Mouse (Mus musculus) kidney, adult 2 months (tissue): ENCODE results near the gene Bmf. TPM values are rescaled to one million over a fixed set of nuclear protein-coding genes. Genes with fewer than 3 reads are reported as not detected.
A peak's percentile ranks its signal among the peaks of the same experiment; 100 is the strongest.

Experiments used
- DNase-seq: peaks from one replicate; pipeline ENCODE4 v3.0.0; 2021
- H3K27ac ChIP-seq: fragments of 200-500 bp; 2 replicates; pipeline ENCODE4 v1.5.1; 2012; ENCODE audit warnings: low read depth, low read length, control low read depth, inconsistent platforms; ENCODE audit not compliant: insufficient read depth
- H3K27me3 ChIP-seq: fragments of 200-500 bp; replicated peaks from 2 replicates; pipeline ENCODE4 v1.6.1; 2012; ENCODE audit warnings: mild to moderate bottlenecking, moderate library complexity, low read length, inconsistent platforms; ENCODE audit not compliant: control insufficient read depth, insufficient read depth
- H3K36me3 ChIP-seq: fragments of 200-500 bp; 2 replicates; pipeline ENCODE4 v1.6.1; 2012; ENCODE audit warnings: mild to moderate bottlenecking, moderate library complexity, low read length, inconsistent platforms; ENCODE audit not compliant: control insufficient read depth, insufficient read depth
- H3K4me1 ChIP-seq: fragments of 200-500 bp; 2 replicates; pipeline ENCODE4 v1.6.1; 2011; ENCODE audit warnings: low read length; ENCODE audit not compliant: control insufficient read depth, insufficient read depth
- H3K4me3 ChIP-seq: fragments of 200-500 bp; 2 replicates; pipeline ENCODE4 v1.5.1; 2011; ENCODE audit warnings: mild to moderate bottlenecking, low read depth, low read length, control low read depth; ENCODE audit not compliant: insufficient read depth
- CTCF ChIP-seq: fragments of 200-500 bp; conservative IDR thresholded peaks from 2 replicates; pipeline ENCODE4 v1.5.1; 2011; ENCODE audit warnings: low read depth, mild to moderate bottlenecking, control low read depth, low read length, moderate library complexity, mixed read lengths; ENCODE audit not compliant: insufficient read depth, insufficient read length
- POLR2A ChIP-seq: fragments of 200-500 bp; IDR thresholded peaks from one replicate; pipeline ENCODE4 v1.6.1; 2011; ENCODE audit warnings: low read depth, low read length, control low read depth
- WGBS: fragments of 180-500 bp; shearing (Covaris S2); methylation state at CpG from one replicate; pipeline ENCODE4 v1.1.7; 2018; 5-methylcytosine and 5-hydroxymethylcytosine counted together
- polyA plus RNA-seq: library from polyadenylated mRNA; depleted of rRNA; stranded (reverse); fragments of >200 nt; gene quantifications from 2 replicates; pipeline ENCODE4 v1.2.3, GENCODE M21; 2012

The Bmf gene
- polyA plus RNA-seq, 1 experiment = 10.5 TPM

DNA sequence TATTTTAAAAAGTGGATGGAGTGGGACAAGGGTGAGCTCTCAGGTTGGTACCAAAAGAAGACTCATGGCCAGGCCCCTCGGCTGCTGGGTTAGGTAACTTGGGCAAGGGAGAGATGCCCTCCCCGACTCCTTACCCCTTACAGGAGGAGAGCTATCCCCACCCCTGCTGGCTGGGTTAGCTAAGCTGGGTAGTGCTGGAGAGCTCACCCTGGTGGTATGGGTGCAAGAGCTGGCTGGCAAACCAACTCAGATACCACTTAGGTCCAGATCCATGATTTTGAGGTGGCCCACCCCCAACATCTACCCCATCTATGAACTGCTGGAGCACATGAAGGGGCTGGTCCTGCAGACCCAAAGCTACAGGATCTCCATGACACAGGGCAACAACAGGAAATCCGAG is 24.7 kb downstream of the Bmf start:
- Histone ChIP-seq H3K4me1 (peaks cover 23% of the 10 kb centered on the region), H3K27ac (no peak overlapping the region), H3K27me3 (no peaks in the 10 kb centered on the region), H3K36me3 (no peaks in the 10 kb centered on the region), H3K4me3 (no peak overlapping the region)
- WGBS = 98% methylated on average over 3 of the region's 3 CpGs
- TF ChIP-seq CTCF (no peak), POLR2A (no peak)
- DNase-seq = no peak

DNA sequence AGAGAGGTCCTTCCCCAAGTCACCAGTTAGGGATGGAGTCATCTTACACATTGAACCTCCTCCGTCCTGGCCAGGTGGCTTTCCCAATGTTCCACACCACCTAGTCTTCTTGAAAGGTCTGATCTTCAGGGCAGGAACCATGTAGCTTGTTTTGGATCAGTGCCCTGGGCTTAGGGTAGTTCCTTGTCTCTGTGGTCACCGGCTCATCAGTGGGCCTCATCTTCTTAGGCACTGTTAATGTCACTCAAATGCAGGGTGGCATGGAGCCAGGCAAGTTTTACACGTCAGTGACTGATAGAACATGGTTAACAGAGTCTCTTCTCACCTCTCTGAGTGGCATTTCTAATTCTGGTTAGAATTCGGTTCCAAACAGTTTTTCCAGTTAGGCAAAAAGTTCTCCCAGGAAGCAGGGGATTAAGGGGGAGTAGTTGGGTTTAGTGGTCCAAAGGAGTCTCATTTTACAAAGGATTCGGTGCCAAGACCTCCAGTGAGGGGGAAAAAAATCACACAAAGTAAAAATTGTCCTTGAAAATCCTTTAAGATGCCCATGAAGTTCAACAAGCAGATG is 26.2 kb downstream of the Bmf start:
- no peaks in the 10 kb centered on the region for H3K36me3 ChIP-seq
- TF ChIP-seq CTCF (no peak), POLR2A (no peak)
- peaks cover 25% of the 10 kb centered on the region for H3K4me1 ChIP-seq
- DNase-seq = peak; percentile 35
- H3K27ac ChIP-seq = no peak overlapping the region
- H3K27me3 ChIP-seq = no peaks in the 10 kb centered on the region
- WGBS = 45% methylated on average over 5 of the region's 5 CpGs
- no peak overlapping the region for H3K4me3 ChIP-seq

DNA sequence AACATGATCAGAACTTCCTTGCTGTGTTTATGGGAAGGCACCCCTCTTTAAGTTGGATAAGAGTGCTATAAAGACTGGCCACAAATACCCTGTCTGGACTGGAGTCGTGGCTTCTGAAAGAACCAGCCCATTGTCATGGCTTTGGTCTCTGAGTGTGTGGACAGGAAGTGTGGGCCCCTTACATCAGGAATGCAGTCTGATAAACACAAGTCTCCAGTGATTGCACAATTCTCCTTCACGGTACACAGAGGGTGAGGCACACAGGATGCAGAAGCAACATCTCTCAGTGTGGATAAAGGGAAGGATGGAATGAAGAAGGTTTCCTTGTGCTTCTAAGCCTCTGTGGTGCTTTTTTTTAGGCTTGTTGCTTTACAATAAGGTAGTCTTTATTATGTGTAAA is 27.2 kb downstream of the Bmf start:
- no peak overlapping the region for H3K27ac ChIP-seq
- H3K4me1 ChIP-seq = peaks cover 25% of the 10 kb centered on the region
- no peak overlapping the region for H3K4me3 ChIP-seq
- TF ChIP-seq POLR2A = no peak
- no peak for TF ChIP-seq CTCF
- no peaks in the 10 kb centered on the region for H3K27me3 ChIP-seq
- WGBS = 25% methylated on average over 2 of the region's 2 CpGs
- peak; percentile 33 for DNase-seq
- no peaks in the 10 kb centered on the region for H3K36me3 ChIP-seq

DNA sequence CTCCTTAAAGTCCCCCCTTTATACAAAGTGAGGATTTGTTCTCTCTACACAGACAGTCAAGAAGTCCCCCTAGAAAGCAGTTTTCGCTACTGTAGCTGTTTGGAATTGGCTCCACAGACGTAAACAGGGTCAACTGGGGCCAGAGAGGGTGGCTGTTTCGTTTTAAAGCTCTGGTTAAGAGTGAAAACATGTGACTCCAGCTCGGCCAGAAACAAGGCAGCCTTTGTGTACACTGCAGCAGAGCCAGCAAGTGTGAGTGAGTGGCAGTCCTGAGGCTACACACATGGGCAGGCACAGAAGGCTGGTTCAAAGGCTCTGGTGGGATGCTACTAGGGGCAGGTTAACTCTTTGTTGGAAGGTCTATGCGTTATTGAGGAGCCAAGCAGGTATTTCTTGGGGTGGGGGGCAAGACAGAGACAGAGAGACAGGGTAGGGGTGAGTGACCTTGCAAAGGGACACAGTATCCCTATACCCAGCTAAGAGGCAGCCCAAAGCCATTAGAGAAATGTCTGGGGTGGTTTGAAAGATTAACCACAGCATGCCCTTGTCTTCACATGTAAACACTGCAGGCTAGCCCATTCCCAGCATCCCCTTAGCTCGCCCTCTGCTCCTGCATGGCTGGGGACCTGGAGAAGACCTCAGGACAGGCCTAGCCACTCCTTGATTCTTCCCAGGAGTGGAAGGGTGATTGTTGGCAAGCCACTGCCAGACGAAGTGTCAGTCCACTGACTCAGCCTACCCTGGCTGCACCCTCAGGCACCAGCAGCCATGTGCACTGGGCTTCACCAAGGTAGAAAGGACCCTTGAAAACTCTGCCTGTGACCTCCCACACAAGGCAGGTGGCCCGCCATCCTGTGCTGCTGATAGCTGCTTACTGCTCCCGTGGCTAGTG is 29.2 kb downstream of the Bmf start:
- H3K27ac ChIP-seq = peak overlapping the region; percentile 46
- peaks cover 25% of the 10 kb centered on the region for H3K4me1 ChIP-seq
- TF ChIP-seq POLR2A = no peak
- TF ChIP-seq CTCF = no peak
- WGBS = 41% methylated on average over 9 of the region's 9 CpGs
- no peaks in the 10 kb centered on the region for H3K27me3 ChIP-seq
- peak; percentile 86 for DNase-seq
- no peak overlapping the region for H3K4me3 ChIP-seq
- no peaks in the 10 kb centered on the region for H3K36me3 ChIP-seq

DNA sequence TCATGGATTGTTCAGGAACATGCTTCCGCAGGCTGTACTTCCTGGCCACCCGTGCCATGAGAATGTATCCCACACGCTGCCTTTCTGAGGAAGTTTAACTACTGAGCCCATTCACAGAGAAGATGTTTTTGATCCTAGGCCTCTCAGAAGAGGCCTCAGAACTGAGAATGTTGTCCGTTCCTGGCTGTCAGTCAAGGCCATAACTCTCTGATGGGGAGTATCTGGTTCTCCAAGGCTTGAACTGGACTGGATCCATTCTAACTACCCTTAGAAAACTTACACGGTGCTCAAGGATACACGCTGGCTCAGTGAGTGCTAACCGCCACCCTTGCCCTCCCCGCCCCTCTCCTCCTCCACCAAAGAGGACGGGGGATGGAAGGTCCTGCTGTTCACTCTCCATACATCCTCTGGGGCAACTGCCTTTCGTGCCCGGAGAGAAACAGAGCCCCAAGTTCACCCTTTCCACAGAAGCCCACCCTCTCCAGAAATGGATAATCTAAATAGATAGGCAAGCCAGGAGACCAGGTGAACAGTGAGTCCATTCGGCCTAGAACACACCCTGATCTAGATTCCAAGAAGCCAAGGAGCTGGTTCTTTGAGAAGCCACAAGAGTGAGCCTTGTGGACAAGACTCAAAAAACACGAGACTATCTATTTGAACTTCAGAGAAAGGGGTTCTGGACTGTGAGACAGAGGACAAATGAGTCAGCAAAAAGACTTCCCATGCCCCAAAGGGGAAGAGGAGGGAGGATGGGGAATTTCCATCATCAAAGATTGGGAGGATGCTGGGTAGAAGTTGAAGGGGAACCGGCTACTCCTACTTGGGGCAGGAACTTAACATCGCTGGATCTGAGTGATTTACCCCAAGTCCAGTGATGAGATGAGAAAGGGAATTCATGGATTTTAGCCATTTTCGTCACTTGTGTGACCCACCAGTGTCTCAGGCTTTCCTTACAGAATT is 36.8 kb downstream of the Bmf start:
- Histone ChIP-seq H3K4me1 (peaks cover 11% of the 10 kb centered on the region), H3K27ac (peak overlapping the region; percentile 7), H3K4me3 (no peak overlapping the region), H3K36me3 (no peaks in the 10 kb centered on the region), H3K27me3 (no peaks in the 10 kb centered on the region)
- peak; percentile 32 for DNase-seq
- TF ChIP-seq CTCF = no peak
- no peak for TF ChIP-seq POLR2A
- 79% methylated on average over 16 of the region's 16 CpGs for WGBS

DNA sequence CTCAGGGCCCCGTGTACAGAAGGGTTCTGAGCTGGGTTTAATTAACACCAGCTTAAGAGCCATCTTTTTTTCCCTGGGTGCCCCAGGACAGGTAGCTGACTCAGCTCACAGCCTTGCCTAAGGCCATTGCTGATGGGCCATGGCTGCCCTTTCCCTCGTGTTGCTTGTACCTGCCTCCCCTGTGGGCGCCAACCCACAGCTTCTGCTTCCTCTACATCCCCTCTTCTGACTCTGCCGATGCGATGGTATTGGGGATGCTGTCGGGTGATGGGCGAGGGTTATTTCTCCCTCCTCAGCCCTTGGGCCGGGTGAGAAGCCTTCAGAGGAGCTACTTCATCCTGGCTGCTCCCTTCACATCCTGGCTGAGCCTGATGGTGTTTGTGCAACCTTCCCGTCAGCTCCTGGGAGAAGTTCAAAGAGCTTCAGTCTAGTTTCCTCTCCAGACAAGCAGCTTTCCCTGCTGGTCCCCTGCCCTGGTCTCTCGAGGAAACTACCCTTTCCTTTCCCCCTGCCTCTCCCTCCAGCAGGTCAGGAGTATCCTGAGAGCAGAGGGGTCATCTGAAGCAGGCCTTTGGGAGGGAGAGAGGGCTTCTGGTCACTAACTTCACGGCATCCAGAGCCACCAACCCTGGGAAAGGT is 37.6 kb downstream of the Bmf start:
- Histone ChIP-seq H3K27ac (peak overlapping the region; percentile 26), H3K27me3 (no peaks in the 10 kb centered on the region), H3K4me3 (no peak overlapping the region), H3K36me3 (no peaks in the 10 kb centered on the region), H3K4me1 (peaks cover 11% of the 10 kb centered on the region)
- TF ChIP-seq POLR2A (no peak), CTCF (no peak)
- 58% methylated on average over 11 of the region's 11 CpGs for WGBS
- peak; percentile 56 for DNase-seq
